Mouse (Mus musculus) embryonic facial prominence, embryonic 15.5 days (tissue): ENCODE data around the gene Glra4. TPM values are rescaled to one million over a fixed set of nuclear protein-coding genes. Genes with fewer than 3 reads are reported as not detected.

Source experiments
- ATAC-seq: fragments of 200-750 bp; cut with Nextera tagmentation; 2 replicates; pipeline ENCODE4 v1.8.0; 2017; ENCODE audit warnings: low read depth, moderate TSS enrichment; ENCODE audit not compliant: insufficient number of reproducible peaks, low FRiP score, low TSS enrichment
- H3K27ac ChIP-seq: fragments of 300-500 bp; sonication (generic); replicated peaks from 2 replicates; pipeline ENCODE4 v1.5.1; 2015; ENCODE audit warnings: mild to moderate bottlenecking, inconsistent platforms
- H3K27me3 ChIP-seq: fragments of 300-500 bp; sonication (generic); 2 replicates; pipeline ENCODE4 v1.6.1; 2015; ENCODE audit warnings: inconsistent platforms
- H3K36me3 ChIP-seq: fragments of 300-500 bp; sonication (generic); 2 replicates; pipeline ENCODE4 v1.6.1; 2015; ENCODE audit warnings: mild to moderate bottlenecking, inconsistent platforms
- H3K4me1 ChIP-seq: fragments of 300-500 bp; sonication (generic); 2 replicates; pipeline ENCODE4 v1.6.1; 2015; ENCODE audit warnings: inconsistent platforms
- H3K4me2 ChIP-seq: fragments of 300-500 bp; sonication (generic); replicated peaks from 2 replicates; pipeline ENCODE4 v1.6.1; 2015; ENCODE audit warnings: mild to moderate bottlenecking, inconsistent platforms
- H3K4me3 ChIP-seq: fragments of 300-500 bp; sonication (generic); replicated peaks from 2 replicates; pipeline ENCODE4 v1.5.1; 2015; ENCODE audit warnings: mild to moderate bottlenecking, inconsistent platforms
- H3K9ac ChIP-seq: fragments of 300-500 bp; sonication (generic); 2 replicates; pipeline ENCODE4 v1.6.1; 2015; ENCODE audit warnings: inconsistent platforms
- H3K9me3 ChIP-seq: fragments of 300-500 bp; sonication (generic); replicated peaks from 2 replicates; pipeline ENCODE4 v1.6.1; 2016; ENCODE audit warnings: inconsistent platforms
- WGBS: fragments of 180-500 bp; shearing (Covaris S2); methylation state at CpG from one replicate; pipeline ENCODE4 v1.1.7; 2015; 5-methylcytosine and 5-hydroxymethylcytosine counted together
- polyA plus RNA-seq: library from polyadenylated mRNA; unstranded; fragments of >200 nt; fragmentation: Nextera tagmentation; extraction: Ambion mirVana; gene quantifications from 2 replicates; pipeline ENCODE4 v1.2.1, GENCODE M21; 2015

Glra4 gene
- polyA plus RNA-seq = 0.08 and 0.11 TPM in 2 replicates

DNA sequence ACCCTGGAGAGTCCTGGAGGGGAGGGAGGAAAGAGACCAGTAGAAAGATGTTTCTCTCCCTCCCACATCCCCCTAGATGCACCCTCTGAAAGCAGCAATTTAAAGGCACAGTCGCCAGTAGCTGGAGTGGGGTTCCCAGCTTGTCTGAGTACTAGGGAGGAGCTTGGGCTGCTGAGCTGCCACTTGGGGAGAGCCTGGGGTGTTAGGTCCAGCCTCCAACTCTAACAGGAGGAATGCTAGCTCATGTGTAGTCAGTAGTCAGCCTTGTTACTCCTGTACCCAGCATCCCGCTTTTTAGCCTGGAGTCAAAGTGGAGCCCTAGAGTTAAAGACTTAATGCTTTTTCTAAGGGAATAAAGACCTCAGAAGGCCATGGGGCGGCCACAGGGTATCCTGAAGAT is at the start of gene Glra4:
TSS of gene Glra4 (minus strand) at position 101 of the 400 bp plus-strand sequence.
- no peaks in the 10 kb centered on the region for H3K9me3 ChIP-seq
- 72% methylated on average over 3 of the region's 3 CpGs for WGBS
- no peak for ATAC-seq

DNA sequence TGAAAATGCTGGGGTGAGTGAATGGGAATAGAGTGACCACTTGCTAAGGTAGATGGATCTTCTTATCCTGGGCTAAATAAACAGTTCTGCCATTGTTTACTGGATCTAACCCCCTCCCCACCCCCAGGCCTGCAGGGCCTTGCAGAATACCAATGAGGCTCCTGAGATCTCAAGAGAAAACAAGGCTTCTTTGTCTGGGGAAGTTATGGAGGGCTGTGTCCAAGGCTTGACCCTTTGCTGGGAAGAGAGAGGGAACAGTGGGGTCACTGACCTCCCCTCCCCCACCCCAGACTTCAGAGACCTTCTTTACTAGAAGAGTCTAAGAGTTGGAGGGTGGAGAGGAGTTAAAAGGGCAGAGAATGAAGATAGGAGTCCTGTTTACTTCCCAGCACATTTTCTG is 48.7 kb upstream of the Glra4 start:
- Histone ChIP-seq H3K4me1 (no peaks in the 10 kb centered on the region), H3K27ac (no peak overlapping the region), H3K9ac (no peak overlapping the region), H3K36me3 (no peaks in the 10 kb centered on the region), H3K9me3 (no peaks in the 10 kb centered on the region), H3K4me3 (no peak overlapping the region), H3K27me3 (0 out of 2 replicates have a peak, but pooled peaks cover 5% of the 10 kb centered on the region), H3K4me2 (no peak overlapping the region)
- no peak for ATAC-seq

More for the DNA sequence above, at the start of gene Glra4:
- Histone ChIP-seq H3K9ac (no peak within 1 kb of the TSS), H3K27me3 (no peaks in the 10 kb centered on the region), H3K4me2 (no peak within 1 kb of the TSS), H3K4me3 (no peak within 1 kb of the TSS), H3K27ac (no peak within 1 kb of the TSS), H3K4me1 (no peaks in the 10 kb centered on the region), H3K36me3 (no peaks in the 10 kb centered on the region)

DNA sequence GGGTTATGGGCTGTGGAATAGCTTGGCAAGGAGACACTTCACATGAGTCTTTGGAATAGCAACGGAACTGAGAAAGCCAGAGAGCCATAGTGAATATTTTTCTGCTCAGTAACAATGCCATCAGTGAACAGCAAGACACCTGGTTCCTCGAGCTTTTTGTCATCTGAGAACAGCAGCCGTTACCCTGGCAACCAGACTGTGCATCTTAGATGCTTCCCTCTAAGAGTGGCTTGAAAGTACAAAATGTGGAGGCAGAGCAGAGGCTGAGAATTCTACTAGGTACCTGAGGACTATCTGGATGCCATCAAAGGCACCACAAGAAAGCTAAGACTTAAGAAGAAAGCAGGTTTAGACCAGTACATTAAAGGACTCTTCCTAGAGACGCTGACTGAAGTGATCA is 45.1 kb upstream of the Glra4 start:
- Histone ChIP-seq H3K9me3 (no peaks in the 10 kb centered on the region), H3K4me3 (no peak overlapping the region), H3K27ac (no peak overlapping the region), H3K9ac (no peak overlapping the region), H3K4me2 (no peak overlapping the region), H3K27me3 (0 out of 2 replicates have a peak, but pooled peaks cover 9% of the 10 kb centered on the region), H3K36me3 (no peaks in the 10 kb centered on the region), H3K4me1 (no peaks in the 10 kb centered on the region)
- ATAC-seq = no peak
- WGBS = 61% methylated on average over 4 of the region's 4 CpGs

DNA sequence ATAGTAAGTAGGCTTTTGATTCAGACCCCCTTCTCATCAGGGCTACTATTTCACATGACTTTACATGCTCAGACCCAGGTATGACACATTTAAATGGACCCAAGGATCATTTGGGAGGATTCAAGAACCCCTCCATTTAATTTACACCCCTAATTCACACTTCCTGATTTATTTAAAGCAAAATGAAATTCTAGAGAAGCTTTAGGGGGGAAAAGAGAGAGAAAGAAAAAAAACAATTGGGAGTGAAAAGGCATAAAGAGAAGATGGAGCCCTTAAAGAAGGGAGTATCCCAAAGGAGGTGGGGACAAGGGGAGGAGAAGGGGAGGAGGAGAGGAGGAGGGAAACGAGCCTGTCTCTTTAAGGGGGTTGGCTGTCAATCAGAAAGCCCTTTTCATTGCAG is 42.4 kb upstream of the Glra4 start, which contains the start of gene Plp1:
TSS of gene Plp1 (plus strand) at position 301 of the 400 bp plus-strand sequence.
- H3K9me3 ChIP-seq = no peaks in the 10 kb centered on the region
- H3K4me1 ChIP-seq = no peaks in the 10 kb centered on the region
- no peak for ATAC-seq
- no peak within 1 kb of the TSS for H3K4me3 ChIP-seq
- 0 out of 2 replicates have a peak, but pooled peaks cover 9% of the 10 kb centered on the region for H3K27me3 ChIP-seq
- H3K9ac ChIP-seq = no peak within 1 kb of the TSS
- no peak within 1 kb of the TSS for H3K4me2 ChIP-seq
- H3K27ac ChIP-seq = no peak within 1 kb of the TSS
- H3K36me3 ChIP-seq = no peaks in the 10 kb centered on the region
- WGBS = 31% methylated on average over 1 of the region's 1 CpGs

DNA sequence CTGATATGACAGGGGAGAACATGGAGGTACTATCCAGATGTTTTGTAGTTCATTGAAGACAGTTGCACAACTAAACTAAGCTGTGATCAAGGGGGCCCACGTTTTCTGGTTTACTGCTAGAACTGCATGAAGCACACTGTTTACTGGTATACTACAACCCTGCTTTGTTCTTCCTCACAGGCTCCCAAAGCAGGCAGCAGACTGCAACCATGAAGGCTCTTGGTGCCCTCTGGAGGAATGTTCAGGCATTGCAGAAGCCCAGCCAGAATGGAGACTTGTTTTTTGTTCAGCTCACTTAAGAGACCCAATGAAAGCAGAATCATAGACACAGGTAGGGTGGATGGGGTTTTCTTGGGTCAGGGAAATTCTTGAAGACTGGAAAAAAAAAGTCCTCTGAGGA is 40.3 kb upstream of the Glra4 start:
- H3K9me3 ChIP-seq = no peaks in the 10 kb centered on the region
- H3K36me3 ChIP-seq = no peaks in the 10 kb centered on the region
- 0 out of 2 replicates have a peak, but pooled peaks cover 9% of the 10 kb centered on the region for H3K27me3 ChIP-seq
- WGBS = 16% methylated on average over 1 of the region's 1 CpGs
- no peak overlapping the region for H3K4me2 ChIP-seq
- H3K9ac ChIP-seq = no peak overlapping the region
- H3K27ac ChIP-seq = no peak overlapping the region
- no peaks in the 10 kb centered on the region for H3K4me1 ChIP-seq
- ATAC-seq = peak; percentile 51; the same call in 1 of the 2 replicates
- H3K4me3 ChIP-seq = no peak overlapping the region

DNA sequence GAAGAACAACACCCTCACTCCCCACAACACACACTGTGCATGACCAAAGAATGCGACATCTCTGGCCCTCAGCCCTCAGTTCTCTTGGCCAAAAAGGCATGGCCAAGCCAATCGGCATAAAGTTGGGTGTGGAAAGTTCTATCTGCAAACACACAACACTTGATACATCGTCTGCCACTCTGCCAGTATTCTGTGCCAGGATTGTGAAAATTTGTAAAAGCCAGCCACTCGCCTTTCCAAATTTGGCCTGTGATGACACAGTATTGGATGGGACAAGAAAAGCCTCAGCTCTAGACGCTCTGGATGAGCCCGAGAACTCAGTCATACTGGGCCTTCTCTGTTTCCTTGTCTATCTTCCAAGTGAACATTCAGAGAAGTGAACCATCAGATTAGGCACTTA is 39.8 kb upstream of the Glra4 start:
- no peak overlapping the region for H3K4me3 ChIP-seq
- ATAC-seq = no peak
- 85% methylated on average over 6 of the region's 6 CpGs for WGBS

DNA sequence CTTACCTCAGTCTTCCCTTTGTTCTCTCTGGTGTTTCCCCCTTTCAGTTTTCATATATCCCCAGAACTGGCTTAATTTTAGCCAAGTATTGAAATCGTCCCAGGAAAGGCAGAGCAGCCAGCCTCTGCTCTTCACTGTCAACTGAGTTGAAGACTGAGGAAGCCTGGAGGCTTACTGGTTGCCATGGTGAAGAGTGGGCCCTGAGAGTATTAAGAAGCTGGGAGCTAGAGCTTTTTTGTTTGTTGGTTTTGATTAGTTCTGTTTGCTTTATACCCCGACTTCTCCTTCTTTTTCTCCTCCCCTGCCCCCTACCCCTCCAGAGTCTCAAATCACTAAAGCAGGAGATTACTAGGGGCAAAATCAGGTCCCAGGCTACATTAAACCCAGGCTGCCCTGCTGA is 17.3 kb upstream of the Glra4 start:
- WGBS = 32% methylated on average over 2 of the region's 2 CpGs
- H3K27me3 ChIP-seq = no peaks in the 10 kb centered on the region
- ATAC-seq = no peak
- H3K9me3 ChIP-seq = no peaks in the 10 kb centered on the region
- H3K36me3 ChIP-seq = no peaks in the 10 kb centered on the region
- H3K4me1 ChIP-seq = no peaks in the 10 kb centered on the region
- H3K4me2 ChIP-seq = no peak overlapping the region
- H3K4me3 ChIP-seq = no peak overlapping the region
- H3K9ac ChIP-seq = no peak overlapping the region
- no peak overlapping the region for H3K27ac ChIP-seq

More for the DNA sequence above, 39.8 kb upstream of the Glra4 start:
- H3K36me3 ChIP-seq = no peaks in the 10 kb centered on the region
- H3K9ac ChIP-seq = no peak overlapping the region
- no peaks in the 10 kb centered on the region for H3K4me1 ChIP-seq
- no peak overlapping the region for H3K4me2 ChIP-seq
- H3K9me3 ChIP-seq = no peaks in the 10 kb centered on the region
- H3K27ac ChIP-seq = no peak overlapping the region
- H3K27me3 ChIP-seq = 0 out of 2 replicates have a peak, but pooled peaks cover 9% of the 10 kb centered on the region

DNA sequence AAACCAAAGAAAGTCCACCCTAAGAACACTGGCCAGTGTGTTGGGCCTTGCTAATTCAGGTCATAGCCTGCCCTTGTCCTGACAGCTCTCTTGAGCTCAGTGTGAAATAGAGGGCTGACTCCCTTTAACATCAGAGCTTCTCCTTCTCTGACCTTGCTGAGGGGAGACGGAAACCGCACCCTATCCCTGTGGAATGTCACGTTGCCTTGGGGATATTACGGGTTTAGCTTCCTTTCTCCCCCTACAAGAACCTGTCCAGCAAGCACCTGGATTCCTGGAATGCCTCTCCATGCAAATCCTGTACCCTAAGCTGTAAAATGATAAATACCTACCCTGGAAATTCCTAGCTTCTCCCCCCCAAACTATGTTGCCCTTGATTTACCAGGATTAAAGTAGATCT is 9.5 kb upstream of the Glra4 start:
- no peak for ATAC-seq
- H3K4me2 ChIP-seq = no peak overlapping the region
- no peaks in the 10 kb centered on the region for H3K27me3 ChIP-seq
- WGBS = 86% methylated on average over 4 of the region's 4 CpGs
- H3K9me3 ChIP-seq = no peaks in the 10 kb centered on the region
- H3K4me3 ChIP-seq = no peak overlapping the region
- no peak overlapping the region for H3K27ac ChIP-seq
- H3K9ac ChIP-seq = no peak overlapping the region
- no peaks in the 10 kb centered on the region for H3K4me1 ChIP-seq
- no peaks in the 10 kb centered on the region for H3K36me3 ChIP-seq

DNA sequence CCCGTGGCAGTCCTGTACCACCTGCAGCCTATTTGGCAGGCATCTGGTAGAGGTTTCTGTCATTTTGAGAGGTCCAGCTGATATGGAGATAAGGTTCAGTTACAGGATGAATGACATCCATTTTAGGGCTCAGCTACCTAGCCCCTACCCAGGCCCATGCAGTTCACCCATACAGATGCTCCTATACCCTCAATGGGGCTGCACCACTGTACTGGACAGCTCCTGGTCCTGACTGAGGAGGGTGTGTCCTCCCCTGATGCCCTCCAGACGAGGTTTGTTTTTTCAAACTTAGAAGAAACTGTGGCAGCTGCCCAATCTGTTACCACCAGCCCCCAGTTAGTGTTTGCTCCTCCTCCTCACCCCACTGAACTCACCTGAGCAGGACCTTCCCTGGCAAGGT is 679 bp downstream of the Glra4 start:
- no peak overlapping the region for H3K4me3 ChIP-seq
- H3K27me3 ChIP-seq = no peaks in the 10 kb centered on the region
- H3K4me1 ChIP-seq = no peaks in the 10 kb centered on the region
- H3K9ac ChIP-seq = no peak overlapping the region
- 35% methylated on average over 2 of the region's 2 CpGs for WGBS
- H3K9me3 ChIP-seq = no peaks in the 10 kb centered on the region
- no peak overlapping the region for H3K27ac ChIP-seq
- no peak for ATAC-seq
- H3K4me2 ChIP-seq = no peak overlapping the region
- H3K36me3 ChIP-seq = no peaks in the 10 kb centered on the region

DNA sequence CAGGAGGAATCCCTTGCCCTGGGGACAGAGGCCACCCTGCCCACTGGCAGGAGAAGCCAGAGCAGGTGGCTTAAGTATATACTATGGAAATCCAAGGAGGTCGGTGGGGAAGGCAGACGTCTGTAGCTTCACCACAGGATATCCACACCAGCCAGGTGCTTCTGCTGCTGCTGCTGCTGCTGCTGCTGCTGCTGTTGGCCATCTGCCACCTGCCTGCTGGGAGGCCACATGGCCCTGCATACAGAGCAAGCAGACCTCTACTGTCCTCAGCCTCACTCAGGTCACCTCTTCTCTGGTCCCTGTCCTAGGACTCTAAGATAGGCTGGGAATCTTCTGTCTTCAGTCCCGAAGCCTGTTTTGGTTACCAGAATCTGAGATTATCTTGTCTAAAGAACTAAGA is 1.9 kb downstream of the Glra4 start:
- H3K27me3 ChIP-seq = no peaks in the 10 kb centered on the region
- WGBS = 82% methylated on average over 3 of the region's 3 CpGs
- no peaks in the 10 kb centered on the region for H3K9me3 ChIP-seq
- no peak overlapping the region for H3K4me3 ChIP-seq
- H3K27ac ChIP-seq = no peak overlapping the region
- no peak overlapping the region for H3K4me2 ChIP-seq
- no peak for ATAC-seq
- no peaks in the 10 kb centered on the region for H3K36me3 ChIP-seq
- no peak overlapping the region for H3K9ac ChIP-seq
- no peaks in the 10 kb centered on the region for H3K4me1 ChIP-seq

DNA sequence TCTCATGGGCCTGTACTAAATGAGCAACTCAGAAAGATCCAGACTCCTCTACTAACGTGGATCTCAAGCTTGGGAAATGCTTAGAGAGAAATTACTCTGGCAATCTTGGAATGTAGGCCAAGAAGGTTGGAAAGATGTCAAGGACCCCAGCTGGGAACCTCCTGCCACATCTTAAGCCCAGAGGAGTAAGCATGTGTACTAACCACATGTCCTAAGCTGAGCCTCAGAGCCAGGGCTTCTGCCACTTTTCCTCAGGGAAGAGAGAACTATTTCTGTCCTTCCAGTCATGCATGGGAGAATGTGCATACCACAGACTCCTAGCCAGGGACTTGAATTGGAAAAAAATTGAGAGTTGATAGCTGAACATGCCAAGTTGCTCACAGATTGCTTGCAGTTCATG is 6.9 kb downstream of the Glra4 start:
- H3K27me3 ChIP-seq = no peaks in the 10 kb centered on the region
- no peaks in the 10 kb centered on the region for H3K9me3 ChIP-seq
- no peak overlapping the region for H3K9ac ChIP-seq
- H3K4me2 ChIP-seq = no peak overlapping the region
- no peak for ATAC-seq
- H3K4me1 ChIP-seq = no peaks in the 10 kb centered on the region
- H3K27ac ChIP-seq = no peak overlapping the region
- WGBS = 57% methylated on average over 1 of the region's 1 CpGs
- H3K36me3 ChIP-seq = no peaks in the 10 kb centered on the region
- H3K4me3 ChIP-seq = no peak overlapping the region
